Mouse (Mus musculus): ENCODE measurements around the gene Zfp277.

Gene Zfp277

DNA sequence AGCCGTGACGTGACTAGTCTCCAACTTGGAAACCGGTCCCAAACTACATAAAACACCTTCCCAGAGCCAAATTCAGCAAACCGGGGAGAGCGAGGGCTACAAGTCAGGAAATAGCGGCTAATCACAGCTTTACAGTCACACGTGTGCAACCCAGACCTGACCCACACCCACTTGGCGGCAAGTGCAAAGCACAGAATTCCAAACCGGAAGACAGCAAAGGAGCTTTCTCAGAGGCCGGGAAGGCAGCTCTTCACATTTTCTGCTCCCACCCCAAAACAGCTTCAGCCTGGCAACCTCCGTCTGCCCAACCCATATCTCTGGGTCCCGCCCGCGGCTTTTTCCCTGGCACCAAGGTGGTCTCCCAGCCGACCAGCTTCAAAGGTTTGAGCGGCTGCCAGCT is 496 bp downstream of the Zfp277 start:
- DNase-seq (ENCODE audit: low read depth), result peak; percentile 17

GRCm38 (mm10) chr12:40438049-40438448 is 7.7 kb downstream of the Zfp277 start:
- DNase-seq (ENCODE audit: low read depth), result no peak

DNA sequence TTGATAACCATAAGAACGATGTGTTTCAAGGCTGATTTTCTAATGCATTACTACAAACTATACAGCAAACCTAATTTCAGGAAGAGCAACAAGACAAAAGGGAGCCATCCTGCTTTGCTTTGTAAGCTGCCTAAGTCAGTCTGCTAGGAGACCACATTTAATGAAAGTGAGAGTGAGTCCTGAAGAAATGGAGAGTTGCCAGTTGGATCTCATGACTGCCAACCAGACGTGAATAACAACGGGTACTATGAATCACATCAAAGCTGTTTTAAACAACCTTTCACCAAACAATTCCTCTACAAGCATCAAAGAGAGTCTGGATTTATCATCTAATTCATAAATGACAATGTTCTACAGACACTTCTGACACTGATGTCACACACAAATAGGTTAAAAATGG is 11.6 kb downstream of the Zfp277 start:
- DNase-seq (ENCODE audit: low read depth), result peak; percentile 60

GRCm38 (mm10) chr12:40431075-40431474 is 14.6 kb downstream of the Zfp277 start:
- no peak for DNase-seq (ENCODE audit: low read depth)

DNA sequence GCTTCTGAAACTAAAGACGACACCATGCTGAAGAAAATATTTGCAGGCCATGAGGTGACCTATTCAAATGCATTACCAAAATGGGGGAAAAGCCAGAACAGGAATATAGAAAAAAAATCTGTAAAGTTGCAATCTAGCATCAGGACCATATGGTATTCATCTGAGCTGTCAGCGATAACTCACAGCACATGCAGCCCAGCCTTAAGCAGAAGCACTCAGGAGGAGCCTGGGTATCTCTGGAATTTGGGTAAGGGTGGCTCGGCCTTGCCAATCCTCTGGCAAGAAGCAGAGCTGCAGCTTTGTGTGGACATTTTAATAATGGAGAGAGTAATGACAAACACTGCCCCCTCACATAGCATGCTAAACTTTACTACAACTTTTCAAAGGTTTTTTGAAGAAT is 15.7 kb downstream of the Zfp277 start:
- DNase-seq (ENCODE audit: low read depth), result no peak

- no peak for DNase-seq (ENCODE audit: low read depth)
Observed at GRCm38 (mm10) chr12:40427606-40428005, 18.1 kb downstream of the Zfp277 start.

DNA sequence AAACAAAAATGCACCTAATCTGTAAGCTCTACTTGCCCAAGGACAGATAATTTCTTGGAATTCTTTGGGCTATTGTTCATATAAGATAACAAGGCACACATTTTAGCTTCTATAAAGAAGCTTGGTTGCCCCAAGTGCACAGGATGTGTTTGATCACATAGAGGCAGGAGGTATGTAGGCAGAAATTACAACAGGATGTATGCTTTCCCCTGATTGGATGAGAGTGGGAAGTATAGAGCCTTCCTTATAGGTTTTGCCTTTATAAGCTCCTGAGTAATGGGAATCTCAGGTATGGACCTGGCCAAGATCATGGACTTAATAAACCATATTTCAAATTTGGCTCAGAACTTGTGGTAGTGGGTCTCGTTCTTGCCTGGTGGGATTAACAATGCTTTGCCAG is 20.7 kb downstream of the Zfp277 start:
- DNase-seq (ENCODE audit: low read depth), result no peak

DNA sequence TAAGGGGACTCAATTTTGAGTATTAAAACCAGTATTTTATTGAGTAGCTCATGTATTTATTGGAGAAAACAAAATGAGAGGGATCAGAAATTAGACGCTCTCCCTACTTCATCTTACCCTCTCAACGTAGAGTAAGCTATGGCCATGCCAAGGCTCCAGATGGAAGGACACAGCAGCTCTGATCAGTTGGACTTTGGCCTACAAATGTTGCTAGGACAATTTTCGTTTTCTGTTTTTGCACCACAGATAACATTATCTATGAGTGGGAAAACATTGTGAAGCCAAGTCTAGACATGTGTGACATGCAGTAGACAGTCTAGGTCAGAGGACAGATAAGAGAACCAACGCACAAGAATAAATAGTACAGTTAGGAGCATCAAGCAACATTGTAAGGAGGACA is 28.4 kb downstream of the Zfp277 start:
- DNase-seq (ENCODE audit: low read depth), result no peak

- no peak for DNase-seq (ENCODE audit: low read depth)
Observed at GRCm38 (mm10) chr12:40415312-40415925, 30.3 kb downstream of the Zfp277 start.

GRCm38 (mm10) chr12:40414682-40415311 is 30.9 kb downstream of the Zfp277 start:
- no peak for DNase-seq (ENCODE audit: low read depth)

- DNase-seq (ENCODE audit: low read depth), result no peak
Observed at GRCm38 (mm10) chr12:40399812-40400211, 45.9 kb downstream of the Zfp277 start.

DNA sequence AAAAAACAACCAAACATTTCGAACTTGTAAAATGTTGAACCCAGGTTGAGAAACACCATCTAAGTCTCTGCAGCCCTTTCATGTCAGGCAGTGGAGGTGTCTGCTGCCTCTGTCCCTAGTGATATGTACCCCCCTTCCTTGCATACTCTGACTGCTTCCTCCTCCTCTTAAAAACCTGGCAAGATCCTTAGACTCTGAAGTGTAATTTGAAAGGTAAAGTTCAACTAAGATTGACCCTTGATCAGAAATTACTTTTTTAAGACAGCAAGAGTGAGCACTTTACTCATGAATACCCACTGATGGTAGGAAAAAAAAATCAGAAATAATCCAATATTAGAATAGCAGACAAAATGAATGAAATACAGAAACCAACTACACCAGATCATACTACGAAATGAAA is 46.3 kb downstream of the Zfp277 start:
- no peak for DNase-seq (ENCODE audit: low read depth)

GRCm38 (mm10) chr12:40398916-40399315 is 46.8 kb downstream of the Zfp277 start:
- DNase-seq (ENCODE audit: low read depth), result no peak

- no peak for DNase-seq (ENCODE audit: low read depth)
Observed at GRCm38 (mm10) chr12:40392869-40393268, 52.8 kb downstream of the Zfp277 start.

DNA sequence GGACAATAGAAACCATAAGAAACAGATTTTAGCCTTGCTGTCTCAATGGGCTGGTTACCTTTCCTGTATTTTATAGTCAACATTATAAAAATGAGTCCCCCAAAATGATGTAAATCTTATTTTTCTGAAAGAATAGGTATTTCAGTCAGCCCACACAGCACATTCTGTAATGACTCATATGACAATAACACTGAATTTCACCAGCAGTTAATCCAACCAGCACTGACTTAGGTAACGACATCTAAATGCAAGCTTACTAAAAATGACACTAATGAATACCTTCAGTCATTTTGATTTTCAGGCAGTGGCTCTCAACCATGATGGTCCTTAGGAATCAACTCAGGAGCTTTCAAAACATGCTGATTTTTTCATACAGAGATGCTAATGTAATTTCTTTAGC is 54.4 kb downstream of the Zfp277 start:
- no peak for DNase-seq (ENCODE audit: low read depth)

GRCm38 (mm10) chr12:40387786-40388185 is 57.9 kb downstream of the Zfp277 start:
- no peak for DNase-seq (ENCODE audit: low read depth)

DNA sequence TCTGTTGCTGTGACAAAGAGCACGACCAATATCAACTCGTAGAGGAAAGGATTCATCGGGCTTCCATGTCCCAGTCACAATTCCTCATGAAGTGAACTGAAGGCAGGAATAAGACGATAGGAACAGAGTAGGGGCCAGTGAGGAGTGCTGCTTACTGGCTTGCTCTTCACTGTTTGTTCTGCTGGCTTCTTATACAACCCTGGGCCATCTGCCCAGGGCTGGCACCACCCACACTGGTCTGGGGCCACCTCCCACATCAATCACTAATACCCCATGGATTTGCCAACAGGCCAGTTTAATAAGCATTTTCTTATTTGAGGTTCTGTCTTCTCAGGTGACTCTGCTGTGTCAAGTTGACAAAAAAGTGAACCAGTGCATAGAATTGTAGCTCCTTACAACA is 60.4 kb downstream of the Zfp277 start:
- no peak for DNase-seq (ENCODE audit: low read depth)

DNA sequence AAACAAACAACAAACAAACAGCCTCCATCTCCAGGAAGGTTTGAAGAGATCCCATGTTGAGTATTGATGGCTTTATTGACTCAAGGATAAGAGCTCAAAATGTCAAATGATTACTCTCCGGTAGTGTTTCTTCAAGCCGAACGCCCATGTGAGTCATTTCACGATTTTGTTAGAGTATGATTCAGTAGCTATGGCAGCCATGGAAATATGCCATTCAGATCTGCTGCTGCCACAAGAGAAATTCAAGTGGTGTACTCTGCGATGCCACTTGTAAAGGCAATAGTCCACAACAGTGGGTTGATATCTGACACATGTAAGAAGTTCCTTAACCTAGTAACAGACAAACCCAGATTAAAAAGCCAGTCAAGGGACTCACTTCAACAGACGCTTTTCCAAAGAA is 62.0 kb downstream of the Zfp277 start:
- peak; percentile 24 for DNase-seq (ENCODE audit: low read depth)

DNA sequence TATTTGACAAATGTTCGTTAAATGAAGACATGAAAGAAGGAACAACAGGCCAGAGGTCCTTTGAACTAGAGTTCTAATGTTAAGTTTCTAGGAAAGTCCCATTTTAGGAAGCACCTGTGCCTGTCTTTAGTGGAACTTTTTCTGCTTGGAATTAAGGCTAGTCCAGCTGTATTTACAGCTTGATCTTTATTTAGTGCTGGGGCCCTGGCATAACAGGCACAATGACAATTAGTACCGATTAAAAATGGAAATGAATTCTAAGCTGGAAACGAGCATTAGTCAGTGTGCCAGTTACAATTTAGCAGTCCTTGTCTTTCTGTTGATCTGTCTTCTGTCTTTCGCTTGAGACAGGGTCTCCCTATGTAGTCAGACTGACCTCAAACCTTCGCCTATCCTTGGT is 63.2 kb downstream of the Zfp277 start:
- DNase-seq (ENCODE audit: low read depth), result no peak

DNA sequence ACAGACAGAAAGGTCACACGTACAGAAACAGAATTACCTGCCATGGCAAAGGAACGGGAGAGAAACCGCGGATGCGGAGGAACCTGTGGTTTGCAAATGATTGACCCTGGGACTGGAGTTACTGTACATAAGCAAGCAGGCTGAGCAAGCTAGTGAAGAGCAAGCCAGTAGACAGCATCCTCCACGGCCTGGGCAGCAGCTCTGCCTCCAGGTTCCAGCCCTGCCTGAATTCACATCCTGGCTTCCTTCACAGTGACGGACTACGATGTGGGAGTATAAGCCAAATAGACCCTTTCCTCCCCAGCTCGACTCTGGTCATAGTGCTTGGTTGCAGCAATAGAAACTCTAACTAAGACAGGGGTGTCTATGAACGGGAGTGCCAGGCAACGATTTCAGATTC is 63.9 kb downstream of the Zfp277 start:
- DNase-seq (ENCODE audit: low read depth), result no peak

GRCm38 (mm10) chr12:40381173-40381801 is 64.4 kb downstream of the Zfp277 start:
- no peak for DNase-seq (ENCODE audit: low read depth)

- no peak for DNase-seq (ENCODE audit: low read depth)
Observed at GRCm38 (mm10) chr12:40379538-40379923, 66.2 kb downstream of the Zfp277 start.

DNA sequence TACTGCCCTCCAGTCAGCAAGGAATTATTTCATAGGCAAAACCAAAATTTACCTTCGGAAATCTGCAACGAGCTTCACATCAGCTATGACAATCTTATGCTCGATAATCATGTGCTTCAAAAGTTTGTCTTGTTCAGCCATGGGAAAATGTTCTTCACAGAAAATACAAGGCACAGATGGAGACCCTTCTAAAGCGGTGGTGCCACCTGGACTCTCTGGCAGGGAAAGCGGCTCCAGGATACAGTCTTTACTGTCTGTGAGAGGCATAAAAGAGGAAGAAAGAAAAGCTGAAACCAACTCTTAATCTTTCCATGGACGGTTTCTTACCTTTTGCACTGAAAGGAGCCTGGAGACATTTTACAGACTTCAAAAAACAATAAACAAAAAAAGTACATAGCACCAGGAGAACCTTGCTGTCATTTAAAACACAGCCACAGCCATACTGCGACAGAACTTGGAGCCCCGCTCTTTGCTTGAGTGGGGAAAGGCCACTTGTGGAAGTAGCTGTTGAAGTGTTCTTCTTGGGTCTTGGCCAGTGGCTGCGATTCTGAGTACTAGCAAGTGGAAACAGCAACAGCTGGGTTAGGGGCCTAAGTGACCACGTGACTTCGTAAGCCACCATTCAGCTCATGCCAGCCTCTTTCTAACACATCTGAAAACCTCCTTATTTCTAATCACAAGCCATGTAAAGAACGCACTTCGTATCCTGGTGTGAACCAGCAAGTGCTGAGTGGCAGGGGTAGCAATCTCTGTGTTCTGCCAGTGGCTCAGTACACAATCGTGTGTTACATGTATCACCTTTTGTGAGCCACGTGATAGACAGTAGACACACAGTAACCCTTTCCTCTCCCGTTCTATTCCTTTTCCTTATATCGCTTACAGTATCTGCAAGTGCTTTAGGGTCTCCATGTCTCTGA is 66.8 kb downstream of the Zfp277 start:
- no peak for DNase-seq (ENCODE audit: low read depth)
